Mouse (Mus musculus): ENCODE measurements at regions not wholly inside any gene's neighbourhood (a gene's known extent, or its start where the extent isn't known, plus 50 kb on each side); places are given as distances from the start of the nearest gene placed in this dataset.

DNA sequence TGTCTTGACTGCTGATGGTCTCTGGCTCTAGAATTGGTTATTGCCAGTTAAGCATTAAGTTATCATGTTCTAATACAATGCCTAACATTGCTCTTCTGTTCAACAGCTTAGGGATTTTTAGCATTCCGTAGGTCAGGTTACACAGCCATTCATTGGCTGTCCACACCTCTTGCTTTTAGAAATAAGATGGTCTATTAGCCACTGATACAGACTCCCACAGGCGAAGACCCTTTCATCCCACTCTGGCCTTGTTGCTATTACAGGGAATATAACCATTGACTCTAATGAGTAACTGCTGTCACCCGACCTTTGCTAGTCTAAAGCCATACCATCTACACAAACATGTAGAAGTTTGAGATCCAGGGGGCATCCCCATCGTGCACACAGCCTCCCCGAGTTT lies 191.6 kb downstream of the Papss1 start:
- H3K27ac ChIP-seq (ENCODE audit: low read depth, low read length) = no peak overlapping the region
- no peak overlapping the region for H3K9ac ChIP-seq (ENCODE audit: low read length)
- no peaks in the 10 kb centered on the region for H3K36me3 ChIP-seq (ENCODE audit: control insufficient read depth, insufficient read depth, low read length)
- no peak for ATAC-seq (ENCODE audit: insufficient read depth, low FRiP score, low TSS enrichment)
- H3K4me2 ChIP-seq (ENCODE audit: low read depth) = no peak overlapping the region
- DNase-seq (ENCODE audit: low spot score) = no peak
- WGBS = 73% methylated on average over 5 of the region's 5 CpGs
- no peak overlapping the region for H3K4me3 ChIP-seq (ENCODE audit: low read depth, low read length)
- H3K9me3 ChIP-seq (ENCODE audit: control insufficient read depth, low read length) = no peaks in the 10 kb centered on the region
- no peaks in the 10 kb centered on the region for H3K27me3 ChIP-seq (ENCODE audit: control insufficient read depth, insufficient read depth, low read length)
- no peaks in the 10 kb centered on the region for H3K4me1 ChIP-seq (ENCODE audit: control insufficient read depth, insufficient read depth, low read length)

DNA sequence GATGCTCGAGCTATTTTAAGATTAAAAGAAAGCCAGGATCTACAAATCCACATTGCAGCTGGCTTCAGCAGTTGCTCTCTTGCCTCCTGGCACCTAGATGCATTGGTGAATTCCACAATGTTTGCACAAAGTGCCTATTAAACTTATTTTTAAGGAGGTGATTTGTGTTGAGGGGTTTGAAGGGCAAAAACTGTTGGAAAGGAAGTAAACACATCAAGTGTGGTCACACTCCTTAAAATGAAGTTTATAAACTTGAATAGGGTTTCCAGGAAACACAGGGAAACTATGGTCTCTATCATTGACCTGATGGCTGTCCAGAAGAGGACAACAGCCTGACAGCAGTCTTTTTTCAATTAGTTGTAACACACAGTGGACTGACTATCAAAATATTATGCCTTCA lies 205.4 kb downstream of the Papss1 start:
- H3K4me1 ChIP-seq (ENCODE audit: control insufficient read depth, insufficient read depth, low read length) = no peaks in the 10 kb centered on the region
- no peaks in the 10 kb centered on the region for H3K9me3 ChIP-seq (ENCODE audit: control insufficient read depth, low read length)
- ATAC-seq (ENCODE audit: insufficient read depth, low FRiP score, low TSS enrichment) (no peak), DNase-seq (ENCODE audit: low spot score) (no peak)
- 76% methylated on average over 1 of the region's 1 CpGs for WGBS
- no peak overlapping the region for H3K4me3 ChIP-seq (ENCODE audit: low read depth, low read length)
- no peak overlapping the region for H3K27ac ChIP-seq (ENCODE audit: low read depth, low read length)
- no peak overlapping the region for H3K9ac ChIP-seq (ENCODE audit: low read length)
- H3K36me3 ChIP-seq (ENCODE audit: control insufficient read depth, insufficient read depth, low read length) = no peaks in the 10 kb centered on the region
- no peak overlapping the region for H3K4me2 ChIP-seq (ENCODE audit: low read depth)
- H3K27me3 ChIP-seq (ENCODE audit: control insufficient read depth, insufficient read depth, low read length) = no peaks in the 10 kb centered on the region

GRCm38 (mm10) chr3:131770486-131770885 lies 205.9 kb downstream of the Papss1 start:
- H3K4me1 ChIP-seq (ENCODE audit: control insufficient read depth, insufficient read depth, low read length) = no peaks in the 10 kb centered on the region
- 89% methylated on average over 1 of the region's 1 CpGs for WGBS
- no peaks in the 10 kb centered on the region for H3K36me3 ChIP-seq (ENCODE audit: control insufficient read depth, insufficient read depth, low read length)
- no peak for DNase-seq (ENCODE audit: low spot score)
- H3K27me3 ChIP-seq (ENCODE audit: control insufficient read depth, insufficient read depth, low read length) = no peaks in the 10 kb centered on the region
- H3K27ac ChIP-seq (ENCODE audit: low read depth, low read length) = no peak overlapping the region
- no peak for ATAC-seq (ENCODE audit: insufficient read depth, low FRiP score, low TSS enrichment)
- no peak overlapping the region for H3K4me3 ChIP-seq (ENCODE audit: low read depth, low read length)
- H3K4me2 ChIP-seq (ENCODE audit: low read depth) = no peak overlapping the region
- H3K9me3 ChIP-seq (ENCODE audit: control insufficient read depth, low read length) = no peaks in the 10 kb centered on the region
- no peak overlapping the region for H3K9ac ChIP-seq (ENCODE audit: low read length)

- no peaks in the 10 kb centered on the region for H3K9me3 ChIP-seq (ENCODE audit: control insufficient read depth, low read length)
- H3K4me2 ChIP-seq (ENCODE audit: low read depth) = no peak overlapping the region
- no peak for ATAC-seq (ENCODE audit: insufficient read depth, low FRiP score, low TSS enrichment)
- H3K4me1 ChIP-seq (ENCODE audit: control insufficient read depth, insufficient read depth, low read length) = no peaks in the 10 kb centered on the region
- no peaks in the 10 kb centered on the region for H3K36me3 ChIP-seq (ENCODE audit: control insufficient read depth, insufficient read depth, low read length)
- H3K27ac ChIP-seq (ENCODE audit: low read depth, low read length) = no peak overlapping the region
- H3K9ac ChIP-seq (ENCODE audit: low read length) = no peak overlapping the region
- H3K4me3 ChIP-seq (ENCODE audit: low read depth, low read length) = no peak overlapping the region
- no peaks in the 10 kb centered on the region for H3K27me3 ChIP-seq (ENCODE audit: control insufficient read depth, insufficient read depth, low read length)
- 75% methylated on average over 4 of the region's 4 CpGs for WGBS
- no peak for DNase-seq (ENCODE audit: low spot score)
Measured at GRCm38 (mm10) chr3:131771863-131772546, 207.4 kb downstream of the Papss1 start.

GRCm38 (mm10) chr3:131772593-131772992 lies 208.0 kb downstream of the Papss1 start:
- no peak for DNase-seq (ENCODE audit: low spot score)
- H3K27ac ChIP-seq (ENCODE audit: low read depth, low read length) = no peak overlapping the region
- no peaks in the 10 kb centered on the region for H3K27me3 ChIP-seq (ENCODE audit: control insufficient read depth, insufficient read depth, low read length)
- no peaks in the 10 kb centered on the region for H3K4me1 ChIP-seq (ENCODE audit: control insufficient read depth, insufficient read depth, low read length)
- no peaks in the 10 kb centered on the region for H3K9me3 ChIP-seq (ENCODE audit: control insufficient read depth, low read length)
- ATAC-seq (ENCODE audit: insufficient read depth, low FRiP score, low TSS enrichment) = no peak
- no peaks in the 10 kb centered on the region for H3K36me3 ChIP-seq (ENCODE audit: control insufficient read depth, insufficient read depth, low read length)
- H3K9ac ChIP-seq (ENCODE audit: low read length) = no peak overlapping the region
- 83% methylated on average over 5 of the region's 5 CpGs for WGBS
- H3K4me3 ChIP-seq (ENCODE audit: low read depth, low read length) = no peak overlapping the region
- no peak overlapping the region for H3K4me2 ChIP-seq (ENCODE audit: low read depth)

DNA sequence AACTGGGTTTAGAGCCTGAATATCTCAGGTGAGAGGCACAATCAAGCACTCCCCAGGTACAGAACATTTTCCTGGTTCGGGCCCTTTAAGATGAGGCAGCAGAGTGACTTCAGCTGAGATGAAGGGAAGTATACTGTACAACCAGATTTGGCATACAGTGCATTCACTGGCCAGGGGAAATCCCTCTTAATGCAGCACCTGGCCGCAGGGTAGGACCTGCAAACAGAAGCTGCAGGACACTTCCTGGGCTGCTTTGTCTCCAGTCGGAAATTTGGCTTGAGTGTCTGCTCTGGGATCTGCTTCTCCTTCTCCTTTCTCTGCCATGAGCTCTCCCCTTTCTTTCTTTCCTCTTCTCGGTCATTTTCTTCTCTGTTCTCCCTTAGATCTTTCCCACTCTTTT lies 210.9 kb downstream of the Papss1 start:
- 75% methylated on average over 4 of the region's 4 CpGs for WGBS
- ATAC-seq (ENCODE audit: insufficient read depth, low FRiP score, low TSS enrichment) (no peak), DNase-seq (ENCODE audit: low spot score) (no peak)
- Histone ChIP-seq H3K4me3 (ENCODE audit: low read depth, low read length) (no peak overlapping the region), H3K27ac (ENCODE audit: low read depth, low read length) (no peak overlapping the region), H3K36me3 (ENCODE audit: control insufficient read depth, insufficient read depth, low read length) (no peaks in the 10 kb centered on the region), H3K9me3 (ENCODE audit: control insufficient read depth, low read length) (no peaks in the 10 kb centered on the region), H3K9ac (ENCODE audit: low read length) (no peak overlapping the region), H3K27me3 (ENCODE audit: control insufficient read depth, insufficient read depth, low read length) (no peaks in the 10 kb centered on the region), H3K4me1 (ENCODE audit: control insufficient read depth, insufficient read depth, low read length) (no peaks in the 10 kb centered on the region), H3K4me2 (ENCODE audit: low read depth) (no peak overlapping the region)

GRCm38 (mm10) chr3:131776650-131777049 lies 212.1 kb downstream of the Papss1 start:
- ATAC-seq (ENCODE audit: insufficient read depth, low FRiP score, low TSS enrichment) (no peak), DNase-seq (ENCODE audit: low spot score) (no peak)
- Histone ChIP-seq H3K4me2 (ENCODE audit: low read depth) (no peak overlapping the region), H3K9ac (ENCODE audit: low read length) (no peak overlapping the region), H3K27me3 (ENCODE audit: control insufficient read depth, insufficient read depth, low read length) (no peaks in the 10 kb centered on the region), H3K36me3 (ENCODE audit: control insufficient read depth, insufficient read depth, low read length) (no peaks in the 10 kb centered on the region), H3K27ac (ENCODE audit: low read depth, low read length) (no peak overlapping the region), H3K4me3 (ENCODE audit: low read depth, low read length) (no peak overlapping the region), H3K9me3 (ENCODE audit: control insufficient read depth, low read length) (no peaks in the 10 kb centered on the region), H3K4me1 (ENCODE audit: control insufficient read depth, insufficient read depth, low read length) (no peaks in the 10 kb centered on the region)
- WGBS = 77% methylated on average over 2 of the region's 2 CpGs

DNA sequence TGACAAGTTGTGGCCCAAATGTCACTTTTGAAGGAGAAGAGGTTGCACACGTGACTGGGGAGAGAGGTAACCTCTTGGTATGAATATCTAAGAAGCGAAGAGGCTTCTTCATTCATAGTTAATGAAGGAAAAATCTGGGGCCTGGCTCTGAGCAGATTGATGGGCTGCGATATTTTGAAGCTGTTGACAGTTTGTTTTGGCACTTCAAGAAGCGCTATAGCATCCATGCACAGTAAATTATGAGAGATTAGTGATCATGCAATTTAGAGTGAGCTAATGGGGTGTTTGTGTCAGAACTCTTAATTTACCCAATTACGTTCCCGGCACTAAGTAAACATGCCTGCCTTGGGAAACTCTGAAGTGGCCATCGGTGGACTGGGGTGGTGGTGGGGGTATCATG lies 215.2 kb downstream of the Papss1 start:
- Histone ChIP-seq H3K4me1 (ENCODE audit: control insufficient read depth, insufficient read depth, low read length) (no peaks in the 10 kb centered on the region), H3K9me3 (ENCODE audit: control insufficient read depth, low read length) (no peaks in the 10 kb centered on the region), H3K27me3 (ENCODE audit: control insufficient read depth, insufficient read depth, low read length) (no peaks in the 10 kb centered on the region), H3K36me3 (ENCODE audit: control insufficient read depth, insufficient read depth, low read length) (no peaks in the 10 kb centered on the region), H3K4me3 (ENCODE audit: low read depth, low read length) (no peak overlapping the region), H3K9ac (ENCODE audit: low read length) (no peak overlapping the region), H3K27ac (ENCODE audit: low read depth, low read length) (no peak overlapping the region), H3K4me2 (ENCODE audit: low read depth) (no peak overlapping the region)
- DNase-seq (ENCODE audit: low spot score) = no peak
- 77% methylated on average over 7 of the region's 7 CpGs for WGBS
- ATAC-seq (ENCODE audit: insufficient read depth, low FRiP score, low TSS enrichment) = no peak

GRCm38 (mm10) chr3:131785524-131785923 lies 221.0 kb downstream of the Papss1 start:
- H3K9ac ChIP-seq (ENCODE audit: low read length) = no peak overlapping the region
- no peaks in the 10 kb centered on the region for H3K36me3 ChIP-seq (ENCODE audit: control insufficient read depth, insufficient read depth, low read length)
- ATAC-seq (ENCODE audit: insufficient read depth, low FRiP score, low TSS enrichment) (no peak), DNase-seq (ENCODE audit: low spot score) (no peak)
- H3K27me3 ChIP-seq (ENCODE audit: control insufficient read depth, insufficient read depth, low read length) = no peaks in the 10 kb centered on the region
- H3K4me1 ChIP-seq (ENCODE audit: control insufficient read depth, insufficient read depth, low read length) = no peaks in the 10 kb centered on the region
- no peak overlapping the region for H3K27ac ChIP-seq (ENCODE audit: low read depth, low read length)
- no peaks in the 10 kb centered on the region for H3K9me3 ChIP-seq (ENCODE audit: control insufficient read depth, low read length)
- 90% methylated on average over 3 of the region's 3 CpGs for WGBS
- no peak overlapping the region for H3K4me3 ChIP-seq (ENCODE audit: low read depth, low read length)
- no peak overlapping the region for H3K4me2 ChIP-seq (ENCODE audit: low read depth)
